Mouse (Mus musculus): ENCODE data around the gene Tefm. TPM values are rescaled to one million over a fixed set of nuclear protein-coding genes. Genes with fewer than 3 reads are reported as not detected.

Gene Tefm
- total and polyA plus RNA-seq, 3 experiments: 34.4 to 70.2 (median 43.9) TPM

DNA sequence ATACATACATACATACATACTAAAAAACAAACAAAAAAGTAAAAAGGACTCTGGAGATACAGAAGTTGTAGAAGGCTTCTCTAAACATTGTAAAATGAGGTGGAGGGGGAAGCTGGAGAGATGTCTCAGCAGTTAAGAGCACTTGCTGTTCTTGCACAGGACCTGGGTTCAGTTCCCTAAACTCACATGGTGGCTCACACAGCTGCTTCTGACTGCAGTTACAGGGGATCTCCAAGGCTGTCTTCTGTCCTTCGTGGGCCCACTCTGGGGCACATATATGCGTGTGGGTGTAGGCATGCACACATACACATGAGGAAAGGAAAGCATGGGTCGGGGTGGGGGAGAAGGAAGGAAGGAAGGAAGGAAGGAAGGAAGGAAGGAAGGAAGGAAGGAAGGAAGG, 27.7 kb upstream of the Tefm start (continued):
- TF ChIP-seq RCOR1 (conservative IDR thresholded peaks at IDR 0.05; ENCODE audit: low read depth, low read length) (0 out of 2 replicates have a peak, but pooled peaks have one; percentile 17), MYC (IDR thresholded peaks at IDR 0.05; ENCODE audit: low read depth, low read length) (peak; percentile 59; the same call in 1 of the 2 replicates), NRF1 (IDR thresholded peaks at IDR 0.05; ENCODE audit: low read depth, low read length) (peak; percentile 27; the same call in 1 of the 2 replicates), GABPA (IDR thresholded peaks at IDR 0.05; ENCODE audit: insufficient replicate concordance, low read depth, low read length) (no peak), NELFE (IDR thresholded peaks at IDR 0.05; ENCODE audit: low read depth, low read length) (no peak), TBP (conservative IDR thresholded peaks at IDR 0.05; ENCODE audit: low read depth, low read length) (no peak), MAFK (IDR thresholded peaks at IDR 0.05; ENCODE audit: insufficient replicate concordance, low read length) (0 out of 2 replicates have a peak, but pooled peaks have one; percentile 26), EP300 (IDR thresholded peaks at IDR 0.05; ENCODE audit: low read length) (peak; percentile 60), USF2 (conservative IDR thresholded peaks at IDR 0.05; ENCODE audit: low read depth, low read length) (no peak), USF1 (IDR thresholded peaks at IDR 0.05; ENCODE audit: low read depth, low read length) (no peak), MXI1 (IDR thresholded peaks at IDR 0.05; ENCODE audit: low read depth, low read length) (no peak), ZKSCAN1 (IDR thresholded peaks at IDR 0.05; ENCODE audit: borderline replicate concordance, low read depth, low read length) (no peak), ZC3H11A (IDR thresholded peaks at IDR 0.05; ENCODE audit: low read depth, low read length) (no peak), SIN3A (IDR thresholded peaks at IDR 0.05; ENCODE audit: low read length) (no peak), ELF1 (IDR thresholded peaks at IDR 0.05; ENCODE audit: low read depth, low read length) (0 out of 2 replicates have a peak, but pooled peaks have one; percentile 33), KAT2A (IDR thresholded peaks at IDR 0.05; ENCODE audit: insufficient replicate concordance, low read length) (no peak), JUN (IDR thresholded peaks at IDR 0.05; ENCODE audit: insufficient read depth, low read depth, low read length) (no peak)

DNA sequence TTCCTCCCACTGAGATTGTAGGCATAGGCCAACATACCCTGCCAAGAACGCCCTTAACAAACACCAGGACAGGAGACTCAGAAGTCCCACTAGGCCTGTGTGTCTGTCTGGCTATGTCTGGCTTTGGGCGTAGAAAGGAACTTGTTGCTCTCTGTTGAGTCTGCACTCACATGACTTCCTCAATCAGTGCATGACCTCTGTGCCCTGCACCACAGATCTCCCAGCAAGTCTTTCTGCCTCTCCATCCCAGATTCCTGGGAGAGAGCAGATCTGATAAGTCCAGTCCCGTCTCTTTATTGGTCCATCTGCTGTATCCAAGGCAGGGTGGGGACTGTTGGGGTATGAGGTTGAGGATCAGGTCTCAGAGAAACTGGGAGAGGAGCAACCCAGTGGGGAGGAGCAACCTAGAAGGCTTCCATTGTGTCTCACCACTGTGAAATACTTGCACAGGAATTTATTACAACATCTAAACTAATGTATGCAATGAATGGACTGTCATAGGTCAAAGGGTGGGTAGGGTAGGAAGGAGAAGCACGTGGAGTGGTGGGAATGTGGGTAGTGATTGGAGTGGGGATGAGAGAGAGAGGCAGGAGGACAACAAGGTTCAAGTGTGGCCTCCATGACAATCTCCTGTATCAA, 26.8 kb upstream of the Tefm start:
- no peak overlapping the region for H3K4me3 ChIP-seq (replicated peaks in 1 of 3; ENCODE audit: low read depth in 2 of 3, low read length in 2 of 3, poor library complexity in 1 of 3)
- no peak overlapping the region for H3K4me2 ChIP-seq (ENCODE audit: insufficient read depth, low read depth, poor library complexity, severe bottlenecking)
- peaks cover 35 to 69% of the 10 kb centered on the region in 2 experiments for H3K4me1 ChIP-seq (ENCODE audit: control insufficient read depth in 1 of 2, insufficient read depth in 2 of 2)
- dilution Hi-C loops (cut with MboI; ENCODE audit: extremely low pct_ligation_motif_present, extremely low pct_unique_long_range_greater_than_20kb, low sequenced_read_pairs) (no loop called here), in situ Hi-C loops (cut with MboI; ENCODE audit: low pct_ligation_motif_present, low pct_unique_long_range_greater_than_20kb, low sequenced_read_pairs) (no loop called here)
- H3K79me2 ChIP-seq (replicated peaks; ENCODE audit: control insufficient read depth, extremely low read depth, insufficient read depth, poor library complexity, severe bottlenecking): no peaks in the 10 kb centered on the region
- peaks cover 0 to 14% of the 10 kb centered on the region in 2 experiments for H3K36me3 ChIP-seq (replicated peaks in 1 of 2; ENCODE audit: control insufficient read depth in 1 of 2, insufficient read depth in 1 of 2, low read length in 1 of 2)
- peaks cover 3% of the 10 kb centered on the region for H3K9me3 ChIP-seq (replicated peaks; ENCODE audit: low read length)
- TF ChIP-seq TCF12 (IDR thresholded peaks at IDR 0.05; ENCODE audit: low read depth, low read length) (no peak), PAX5 (IDR thresholded peaks at IDR 0.05; ENCODE audit: low read length) (no peak), BHLHE40 (IDR thresholded peaks at IDR 0.05; ENCODE audit: low read depth, low read length) (peak; percentile 48; the same call in 1 of the 2 replicates)
- no peak overlapping the region for H3K27ac ChIP-seq (ENCODE audit: insufficient read depth, low read depth)
- H3K27me3 ChIP-seq (replicated peaks): no peaks in the 10 kb centered on the region
- H3K9ac ChIP-seq (ENCODE audit: insufficient read depth, low read depth): no peak overlapping the region
- DNase-seq (ENCODE audit: extremely low read depth): no peak

All from CH12.LX (cell line).